Mouse (Mus musculus) urinary bladder, adult 2 months (tissue): ENCODE data around the gene Mcm5. TPM values are rescaled to one million over a fixed set of nuclear protein-coding genes. Genes with fewer than 3 reads are reported as not detected.

ENCODE experiments used
- DNase-seq: peaks from one replicate; pipeline ENCODE4 v3.0.0; 2022; ENCODE audit warnings: low spot score
- polyA plus RNA-seq: library from polyadenylated mRNA; depleted of rRNA; stranded (reverse); fragments of >200 nt; gene quantifications from 2 replicates; pipeline ENCODE4 v1.2.3, GENCODE M21; 2012

The Mcm5 gene
- polyA plus RNA-seq, 1 experiment = 10.7 TPM

DNA sequence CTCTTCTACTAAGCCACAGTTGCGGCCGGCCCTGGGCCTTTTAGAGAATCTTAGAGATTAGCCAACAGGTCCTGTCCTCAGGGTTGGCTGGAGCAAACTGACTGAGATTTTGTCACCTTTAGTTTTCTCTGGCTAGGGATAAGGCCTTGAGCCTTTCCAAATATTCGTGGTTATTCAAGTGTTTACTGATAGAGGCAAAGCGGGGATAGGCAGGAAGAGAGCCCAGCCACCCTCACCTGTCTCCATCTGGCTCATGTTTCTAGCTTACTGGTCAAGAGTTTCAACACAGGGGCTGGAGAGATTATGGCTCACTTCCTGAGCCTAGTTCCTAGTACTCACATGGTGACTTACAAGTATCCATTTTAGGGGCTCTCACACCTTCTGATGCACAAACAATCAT lies 6.4 kb upstream of the Mcm5 start:
- DNase-seq = no peak

- no peak for DNase-seq
Observed at GRCm38 (mm10) chr8:75103376-75103878, 5.9 kb upstream of the Mcm5 start.

GRCm38 (mm10) chr8:75108527-75109235 lies 688 bp upstream of the Mcm5 start:
- peak; percentile 53 for DNase-seq

DNA sequence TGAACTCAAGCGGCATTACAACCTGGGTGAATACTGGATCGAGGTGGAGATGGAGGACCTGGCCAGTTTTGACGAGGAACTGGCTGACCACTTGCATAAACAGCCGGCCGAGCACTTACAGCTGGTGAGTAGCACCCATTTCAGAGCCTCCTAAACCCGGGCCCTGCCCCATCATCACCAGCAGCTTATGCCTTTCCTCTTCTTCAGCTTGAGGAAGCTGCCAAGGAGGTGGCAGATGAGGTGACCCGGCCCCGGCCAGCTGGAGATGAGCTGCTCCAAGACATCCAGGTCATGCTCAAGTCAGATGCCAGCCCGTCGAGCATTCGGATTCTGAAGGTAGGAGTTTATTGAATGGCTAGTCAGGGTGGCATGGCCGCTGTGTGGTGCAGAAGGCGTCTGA lies 724 bp downstream of the Mcm5 start:
- DNase-seq = no peak

GRCm38 (mm10) chr8:75118505-75118904 lies 9.1 kb downstream of the Mcm5 start:
- DNase-seq = no peak

- no peak for DNase-seq
Observed at GRCm38 (mm10) chr8:75119287-75119686, 9.9 kb downstream of the Mcm5 start.

DNA sequence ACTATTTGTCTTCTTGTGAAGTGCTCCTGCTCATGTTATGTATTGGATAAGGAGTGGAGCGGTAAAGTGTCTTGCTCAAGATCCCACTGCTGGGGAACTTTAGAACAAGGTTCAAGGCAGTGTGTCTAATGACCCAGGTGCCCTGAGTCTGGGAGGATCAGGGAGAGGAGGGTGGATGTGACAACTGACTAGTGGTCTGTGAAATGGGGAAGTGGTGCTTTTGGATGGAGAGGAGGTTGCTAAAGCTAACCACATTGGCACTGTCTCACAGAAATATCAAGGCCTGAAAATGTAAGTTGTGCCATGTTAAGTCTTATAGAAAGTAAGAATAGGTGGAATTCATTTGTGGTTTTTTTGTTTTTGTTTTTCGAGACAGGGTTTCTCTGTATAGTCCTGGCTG lies 10.4 kb downstream of the Mcm5 start:
- no peak for DNase-seq

GRCm38 (mm10) chr8:75127406-75127805 lies 18.0 kb downstream of the Mcm5 start:
- no peak for DNase-seq

- peak; percentile 30 for DNase-seq
Observed at GRCm38 (mm10) chr8:75132485-75132884, 23.1 kb downstream of the Mcm5 start.

DNA sequence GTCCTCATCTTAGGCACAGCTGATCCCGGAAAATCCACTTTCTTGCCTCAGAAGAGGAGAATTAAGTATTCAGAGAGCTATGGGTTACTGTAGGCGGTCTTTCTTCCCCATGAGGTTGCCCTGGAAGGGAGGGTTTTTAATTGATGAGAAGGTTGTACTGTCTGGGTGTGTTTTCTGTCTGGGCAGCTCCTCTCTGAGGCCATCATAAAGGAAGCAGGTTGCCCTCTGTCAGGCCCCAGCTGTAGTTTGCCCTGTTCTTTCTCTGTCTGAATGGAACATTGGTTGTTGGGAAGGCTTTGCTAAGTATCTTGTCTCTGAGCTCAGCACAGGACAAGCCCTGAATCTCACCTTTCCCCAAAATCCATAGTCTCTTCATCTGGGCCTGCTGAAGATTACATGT lies 24.0 kb downstream of the Mcm5 start:
- DNase-seq = no peak

- no peak for DNase-seq
Observed at GRCm38 (mm10) chr8:75134603-75135391, 25.4 kb downstream of the Mcm5 start.

DNA sequence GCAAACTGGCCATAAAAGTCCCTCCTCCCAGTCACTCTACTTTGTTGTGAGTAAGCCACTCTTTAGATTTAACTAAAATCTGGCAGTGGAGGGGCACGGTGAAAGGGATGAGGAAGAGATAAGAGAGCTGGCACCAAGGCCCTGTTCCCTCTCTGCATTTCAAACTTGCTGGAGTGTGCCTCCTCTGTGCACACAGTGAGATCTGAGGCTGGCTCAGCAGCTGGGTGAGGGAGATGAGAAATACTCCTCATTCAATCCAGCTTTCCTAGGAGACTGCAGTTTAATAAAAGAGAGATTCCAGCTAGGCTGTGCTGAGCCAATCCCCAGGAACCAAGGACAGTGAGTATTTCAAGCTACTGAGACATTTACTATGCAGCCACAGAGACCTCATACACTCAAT lies 26.4 kb downstream of the Mcm5 start:
- DNase-seq = no peak

DNA sequence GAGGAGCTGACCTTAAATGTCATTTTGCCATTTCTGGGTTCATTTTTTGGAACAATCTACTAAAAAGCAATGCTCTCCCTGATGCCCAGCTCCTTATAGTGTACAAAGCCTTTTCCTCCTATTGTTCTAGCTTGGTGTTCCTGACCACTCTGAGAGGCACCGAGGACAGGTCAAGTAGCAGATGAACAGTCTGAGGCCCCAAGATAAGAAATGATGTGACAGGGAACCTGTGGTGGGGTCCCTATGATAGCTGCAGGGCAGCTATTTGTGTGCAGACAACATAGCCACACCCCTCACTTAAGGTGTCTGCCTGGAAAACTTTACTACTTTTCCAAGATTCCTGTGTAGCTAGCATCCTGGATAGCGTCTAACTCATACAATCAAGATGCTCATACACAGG lies 26.9 kb downstream of the Mcm5 start:
- DNase-seq = no peak

- DNase-seq = no peak
Observed at GRCm38 (mm10) chr8:75137536-75137935, 28.2 kb downstream of the Mcm5 start.

GRCm38 (mm10) chr8:75150911-75151610 lies 41.7 kb downstream of the Mcm5 start:
- DNase-seq = no peak

- DNase-seq = no peak
Observed at GRCm38 (mm10) chr8:75151743-75152142, 42.4 kb downstream of the Mcm5 start.

GRCm38 (mm10) chr8:75152505-75153082 lies 43.2 kb downstream of the Mcm5 start:
- no peak for DNase-seq

DNA sequence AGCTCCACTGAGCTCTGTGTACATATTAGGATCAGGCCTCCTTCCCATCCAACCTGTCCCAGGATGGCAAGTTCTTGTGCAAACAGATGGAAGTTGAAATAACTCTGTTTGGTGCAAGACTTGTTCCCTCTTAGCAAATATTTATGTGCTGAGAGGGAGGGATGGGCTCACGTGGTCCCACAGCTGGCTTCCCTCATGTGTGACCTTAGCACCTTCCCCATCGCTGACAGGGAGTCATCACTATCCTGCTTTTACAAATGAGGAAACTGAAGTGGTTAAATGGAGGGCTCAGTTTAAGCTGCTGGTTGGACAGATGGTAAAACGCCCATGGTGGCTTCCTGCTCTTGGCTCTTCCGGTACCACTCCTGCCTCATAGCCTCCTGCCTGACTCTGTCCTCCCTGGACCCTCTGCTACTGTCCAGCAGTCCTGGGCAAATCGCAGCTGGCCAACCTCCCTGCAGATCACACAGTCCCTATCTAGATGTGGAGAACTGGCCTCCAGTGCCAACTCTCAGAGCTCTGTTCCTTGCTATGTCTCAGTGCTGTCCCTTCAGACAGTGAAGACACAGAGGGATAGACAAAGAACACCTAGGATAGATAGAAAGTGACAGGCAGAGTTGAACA lies 45.6 kb downstream of the Mcm5 start:
- DNase-seq = no peak

DNA sequence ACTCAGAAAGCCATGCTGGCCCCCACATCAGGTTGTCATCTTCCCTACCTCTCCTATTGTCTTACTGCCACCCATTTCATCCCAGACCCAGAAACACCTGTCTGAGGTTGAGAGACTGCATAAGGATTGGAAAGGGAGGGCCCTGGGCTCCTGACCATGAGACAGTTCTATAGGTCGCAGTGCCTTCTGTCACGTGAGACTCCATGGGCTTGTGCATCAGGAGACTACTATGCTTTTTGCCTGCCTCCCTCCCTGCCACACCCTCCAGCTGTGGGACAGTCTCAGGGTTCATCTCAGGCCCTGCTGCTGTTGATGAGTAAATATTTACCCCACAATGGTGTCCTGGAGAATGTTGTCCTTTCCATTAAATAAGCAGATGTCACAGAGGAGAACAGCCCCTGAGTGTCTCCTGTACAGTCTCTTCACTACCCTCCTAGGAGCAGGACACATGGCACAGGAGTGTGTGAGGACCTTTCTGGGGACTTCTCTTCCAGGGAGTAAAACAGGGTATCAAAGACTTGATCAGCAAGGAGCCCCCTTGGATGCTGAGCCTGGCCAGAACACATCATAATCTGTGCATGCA lies 46.5 kb downstream of the Mcm5 start:
- no peak for DNase-seq

DNA sequence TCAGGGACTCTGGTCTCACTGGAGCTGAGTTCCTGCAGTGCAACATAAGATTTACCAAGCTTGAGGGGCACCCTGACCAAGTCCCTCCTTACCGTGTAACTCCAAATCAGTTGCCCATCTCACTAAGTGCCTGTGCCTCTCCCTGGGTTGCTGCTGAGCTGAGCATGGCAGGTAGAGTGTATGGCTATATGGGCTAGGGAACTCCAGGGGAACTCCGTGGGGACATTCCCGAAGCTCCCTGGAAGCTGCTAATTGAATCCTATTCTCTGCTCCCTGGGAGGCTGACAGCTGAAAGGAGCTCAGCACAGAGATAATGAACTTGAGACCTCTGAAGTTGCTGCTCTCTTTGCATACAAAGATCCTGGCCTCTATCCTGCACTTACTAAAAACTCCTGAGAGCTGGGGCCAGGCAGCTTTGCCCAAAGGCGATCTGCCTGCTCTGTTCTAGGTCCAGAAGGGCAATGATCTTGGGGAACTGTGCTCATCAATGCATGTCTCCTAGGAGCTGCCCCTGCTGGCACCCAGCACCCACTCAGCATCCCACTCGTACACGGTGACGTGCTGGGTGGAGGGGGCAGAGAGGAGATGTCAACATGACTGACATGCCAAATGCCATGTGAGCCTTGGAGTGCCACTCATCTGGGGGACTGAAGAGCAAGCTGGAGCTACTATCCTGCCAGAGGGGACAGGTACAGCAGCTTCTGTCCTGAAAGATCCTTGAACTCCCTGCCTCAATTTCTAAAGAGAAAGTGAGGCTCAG lies 48.3 kb downstream of the Mcm5 start:
- peak; percentile 14 for DNase-seq

- no peak for DNase-seq
Observed at GRCm38 (mm10) chr8:75169363-75169762, 60.0 kb downstream of the Mcm5 start.
